Mouse (Mus musculus) cortical plate, adult 2 months (tissue): ENCODE results near the gene Krt6b. TPM values are rescaled to one million over a fixed set of nuclear protein-coding genes. Genes with fewer than 3 reads are reported as not detected.
"Not testable (repeated sequence)": the region's sequence is repeated elsewhere in the genome, so short reads cannot be mapped to it uniquely, and the experiment has no call there.

Source experiments
- H3K27ac ChIP-seq: fragments of 200-500 bp; 2 replicates; pipeline ENCODE4 v1.5.1; 2012; ENCODE audit warnings: low read length, control low read depth, inconsistent platforms; ENCODE audit not compliant: insufficient read depth
- H3K4me1 ChIP-seq: fragments of 200-500 bp; 2 replicates; pipeline ENCODE4 v1.6.1; 2011; ENCODE audit warnings: low read length; ENCODE audit not compliant: control insufficient read depth, insufficient read depth
- H3K4me3 ChIP-seq: fragments of 200-500 bp; 2 replicates; pipeline ENCODE4 v1.5.1; 2011; ENCODE audit warnings: mild to moderate bottlenecking, low read length, control low read depth; ENCODE audit not compliant: insufficient read depth
- CTCF ChIP-seq: fragments of 200-500 bp; IDR thresholded peaks from 2 replicates; pipeline ENCODE4 v1.5.1; 2011; ENCODE audit warnings: mild to moderate bottlenecking, control low read depth, low read length; ENCODE audit not compliant: insufficient read depth; ENCODE audit errors: extremely low read depth
- POLR2A ChIP-seq: fragments of 200-500 bp; IDR thresholded peaks from 2 replicates; pipeline ENCODE4 v1.6.1; 2011; ENCODE audit warnings: mild to moderate bottlenecking, low read length, control low read depth; ENCODE audit not compliant: insufficient read depth; ENCODE audit errors: extremely low read depth
- polyA plus RNA-seq: library from polyadenylated mRNA; depleted of rRNA; stranded (reverse); fragments of >200 nt; gene quantifications from 2 replicates; pipeline ENCODE4 v1.2.3, GENCODE M21; 2012; rRNA removed

Krt6b gene
- polyA plus RNA-seq, 1 experiment = not detected

GRCm38 (mm10) chr15:101699866-101700265 lies 19.8 kb upstream of the Krt6b start:
- Histone ChIP-seq H3K4me1 (no peaks in the 10 kb centered on the region), H3K4me3 (no peak overlapping the region), H3K27ac (no peak overlapping the region)
- TF ChIP-seq POLR2A = no peak
- TF ChIP-seq CTCF = no peak

DNA sequence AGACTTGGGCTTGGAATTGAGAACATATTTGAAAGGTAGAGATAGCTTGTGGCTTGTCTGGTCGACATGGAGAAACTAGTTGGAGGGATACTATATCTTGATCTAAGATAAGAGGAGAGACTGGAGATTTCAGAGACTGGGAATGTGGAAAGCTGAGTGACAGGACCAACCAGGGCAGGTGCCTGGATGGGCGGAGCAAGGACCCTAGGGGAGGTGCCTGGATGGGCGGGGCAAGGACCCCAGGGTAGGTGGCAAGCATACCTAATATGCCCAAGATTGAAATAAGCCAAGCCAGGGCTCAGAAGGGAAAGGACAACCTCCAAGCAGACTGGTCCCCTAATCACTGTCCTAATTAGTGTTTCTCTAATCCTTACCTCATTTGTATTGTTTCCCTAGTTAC lies 19.1 kb upstream of the Krt6b start:
- H3K27ac ChIP-seq = no peak overlapping the region
- H3K4me1 ChIP-seq = no peaks in the 10 kb centered on the region
- TF ChIP-seq CTCF (no peak), POLR2A (no peak)
- H3K4me3 ChIP-seq = no peak overlapping the region

GRCm38 (mm10) chr15:101697326-101698188 lies 17.5 kb upstream of the Krt6b start:
- H3K27ac ChIP-seq = no peak overlapping the region
- no peaks in the 10 kb centered on the region for H3K4me1 ChIP-seq
- no peak overlapping the region for H3K4me3 ChIP-seq
- TF ChIP-seq CTCF (no peak), POLR2A (no peak)

- H3K4me3 ChIP-seq = no peak within 1 kb of the TSS
- H3K27ac ChIP-seq = no peak within 1 kb of the TSS
- no peak for TF ChIP-seq CTCF
- no peak for TF ChIP-seq POLR2A
- H3K4me1 ChIP-seq = no peaks in the 10 kb centered on the region
Observed at GRCm38 (mm10) chr15:101694207-101694606, 14.1 kb upstream of the Krt6b start, which contains the start of gene Krt6a. Gene Krt6a (minus strand): TSS chr15:101694307.

DNA sequence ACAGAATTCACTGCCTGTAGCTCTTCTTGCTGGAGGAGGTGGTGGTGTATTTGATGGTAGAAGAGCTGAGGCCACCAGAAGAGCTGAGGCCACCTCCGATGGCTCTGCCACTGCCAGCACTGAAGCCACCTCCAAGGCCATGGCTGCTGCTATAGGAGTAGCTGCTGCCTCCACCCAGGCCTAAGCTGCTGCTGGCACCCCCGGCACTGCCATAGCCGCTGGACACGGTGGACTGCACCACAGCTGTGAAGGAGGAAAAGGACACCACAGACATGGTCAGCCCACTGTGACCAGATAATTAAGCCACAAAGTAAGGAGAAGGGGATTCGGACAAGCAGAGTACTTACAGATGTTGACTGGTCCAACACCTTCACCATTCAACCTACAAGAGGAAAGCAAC lies 10.4 kb upstream of the Krt6b start:
- H3K27ac ChIP-seq, H3K4me1 ChIP-seq, H3K4me3 ChIP-seq: not testable (repeated sequence)

DNA sequence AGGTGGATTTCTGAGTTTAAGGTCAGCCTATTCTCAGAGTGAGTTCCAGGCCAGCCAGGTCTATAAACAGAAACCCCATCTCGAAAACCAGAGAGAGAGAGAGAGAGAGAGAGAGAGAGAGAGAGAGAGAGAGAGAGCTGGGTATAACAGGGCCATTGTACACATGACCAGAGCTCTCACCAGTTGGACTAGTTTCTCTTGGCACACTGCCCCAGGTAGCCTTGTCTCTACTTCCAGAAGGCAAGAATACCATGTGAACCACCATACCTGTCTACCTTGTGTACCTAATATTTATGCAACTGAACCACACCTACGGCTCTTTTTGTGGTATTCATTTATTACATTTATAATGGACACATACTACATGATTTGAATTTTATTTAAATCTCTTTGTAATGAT lies 8.1 kb upstream of the Krt6b start:
- Histone ChIP-seq H3K27ac (no peak overlapping the region), H3K4me3 (no peak overlapping the region), H3K4me1 (no peaks in the 10 kb centered on the region)
- TF ChIP-seq POLR2A = no peak
- no peak for TF ChIP-seq CTCF

DNA sequence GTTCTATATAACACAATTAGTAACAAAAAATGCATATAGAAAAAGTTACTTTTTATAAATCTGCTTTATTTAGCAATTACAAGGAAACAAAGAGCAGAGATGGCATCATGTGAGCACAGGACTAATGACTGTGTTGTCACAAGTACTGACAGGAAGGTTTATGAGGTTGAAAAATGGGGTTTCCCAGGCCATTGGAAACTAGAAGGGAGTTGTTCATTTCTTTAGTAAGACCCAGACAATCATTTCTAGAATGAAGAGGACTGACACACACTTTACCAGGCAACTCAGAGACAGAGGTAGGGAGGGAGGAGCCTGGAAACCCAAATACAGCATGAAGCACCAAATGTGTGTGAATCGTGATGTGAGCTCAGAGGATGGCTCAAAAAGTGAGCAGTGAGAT lies 4.1 kb downstream of the Krt6b start:
- no peaks in the 10 kb centered on the region for H3K4me1 ChIP-seq
- H3K27ac ChIP-seq = no peak overlapping the region
- TF ChIP-seq CTCF = no peak
- no peak for TF ChIP-seq POLR2A
- no peak overlapping the region for H3K4me3 ChIP-seq

- no peak overlapping the region for H3K27ac ChIP-seq
- no peak overlapping the region for H3K4me3 ChIP-seq
- H3K4me1 ChIP-seq = no peaks in the 10 kb centered on the region
- TF ChIP-seq CTCF = no peak
- no peak for TF ChIP-seq POLR2A
Observed at GRCm38 (mm10) chr15:101652736-101653265, 27.3 kb downstream of the Krt6b start.

DNA sequence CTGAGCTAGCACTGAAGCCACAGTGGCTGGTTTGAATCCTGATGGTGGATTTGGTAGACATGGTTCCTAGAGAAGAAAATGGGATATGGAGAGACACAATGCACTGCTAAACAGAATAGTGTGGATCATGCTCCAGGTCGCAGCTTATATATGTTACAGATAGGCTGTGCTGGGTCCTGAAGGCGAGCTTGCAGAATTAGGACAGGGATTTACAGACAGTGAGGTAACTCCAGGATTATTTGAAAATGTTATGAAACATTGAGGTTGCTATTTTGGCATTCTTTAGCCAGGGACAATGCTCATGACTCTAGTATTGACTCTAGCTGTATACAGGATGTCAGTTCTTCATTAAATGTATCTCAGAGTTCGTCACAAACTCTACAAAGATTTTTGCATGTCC lies 32.8 kb downstream of the Krt6b start, which contains the start of gene Gm5478:
TSS of gene Gm5478 (minus strand) at position 101 of the 400 bp plus-strand sequence.
- no peak within 1 kb of the TSS for H3K4me3 ChIP-seq
- no peaks in the 10 kb centered on the region for H3K4me1 ChIP-seq
- H3K27ac ChIP-seq = no peak within 1 kb of the TSS
- TF ChIP-seq CTCF = no peak
- TF ChIP-seq POLR2A = no peak

- H3K27ac ChIP-seq = no peak within 1 kb of the TSS
- no peak within 1 kb of the TSS for H3K4me3 ChIP-seq
- H3K4me1 ChIP-seq = no peaks in the 10 kb centered on the region
- TF ChIP-seq POLR2A (no peak), CTCF (no peak)
Observed at GRCm38 (mm10) chr15:101627884-101628283, 52.2 kb downstream of the Krt6b start, which contains the start of gene Gm5414. Gene Gm5414 (minus strand): TSS chr15:101628188.

Other genes starting within 250 kb of the Krt6b start
- 0.09 TPM in 1 of 2 replicates, not detected in the other for gene Krt87, start 241.5 kb downstream of the Krt6b start, polyA plus RNA-seq
- gene Krt88, start 232.5 kb downstream of the Krt6b start, polyA plus RNA-seq = 0.13 TPM in 1 of 2 replicates, not detected in the other
- not detected in 2 replicates for gene Krt81, start 216.5 kb downstream of the Krt6b start, polyA plus RNA-seq
- gene Krt86, start 206.8 kb downstream of the Krt6b start, polyA plus RNA-seq = not detected in 2 replicates
- not detected in 2 replicates for gene Krt83, start 188.8 kb downstream of the Krt6b start, polyA plus RNA-seq
- gene Gm49425, start 163.0 kb downstream of the Krt6b start, polyA plus RNA-seq = not detected in 2 replicates
- gene Krt84, start 147.5 kb downstream of the Krt6b start, polyA plus RNA-seq = not detected in 2 replicates
- gene Krt82, start 129.6 kb downstream of the Krt6b start, polyA plus RNA-seq = not detected in 2 replicates
- gene Krt90, start 117.3 kb downstream of the Krt6b start, polyA plus RNA-seq = 0.04 TPM in 1 of 2 replicates, not detected in the other
- not detected in 2 replicates for gene Krt75, start 106.4 kb downstream of the Krt6b start, polyA plus RNA-seq
- gene Gm5414, start 52.1 kb downstream of the Krt6b start, polyA plus RNA-seq = not detected in 2 replicates
- gene Gm5478, start 32.9 kb downstream of the Krt6b start, polyA plus RNA-seq = not detected in 2 replicates
- gene Krt6a, start 14.0 kb upstream of the Krt6b start, polyA plus RNA-seq = not detected in 2 replicates
- 0.11 TPM in 1 of 2 replicates, not detected in the other for gene Krt5, start 32.6 kb upstream of the Krt6b start, polyA plus RNA-seq
- gene Krt71, start 62.8 kb upstream of the Krt6b start, polyA plus RNA-seq = not detected in 2 replicates
- gene Krt72, start 106.2 kb upstream of the Krt6b start, polyA plus RNA-seq = not detected in 2 replicates
- 1.4 and 1.5 TPM in 2 replicates for gene Krt73, start 122.1 kb upstream of the Krt6b start, polyA plus RNA-seq
- 0.08 and 0.53 TPM in 2 replicates for gene Krt2, start 137.9 kb upstream of the Krt6b start, polyA plus RNA-seq
- gene Krt1, start 170.5 kb upstream of the Krt6b start, polyA plus RNA-seq = 2.8 and 3.9 TPM in 2 replicates
- gene Krt77, start 189.4 kb upstream of the Krt6b start, polyA plus RNA-seq = 4.8 and 6.3 TPM in 2 replicates
- gene Krt76, start 212.6 kb upstream of the Krt6b start, polyA plus RNA-seq = not detected in 2 replicates
- not detected in 2 replicates for gene Krt4, start 244.4 kb upstream of the Krt6b start, polyA plus RNA-seq